Mouse (Mus musculus): Measurements from ENCODE around the gene Tiam2.

DNA sequence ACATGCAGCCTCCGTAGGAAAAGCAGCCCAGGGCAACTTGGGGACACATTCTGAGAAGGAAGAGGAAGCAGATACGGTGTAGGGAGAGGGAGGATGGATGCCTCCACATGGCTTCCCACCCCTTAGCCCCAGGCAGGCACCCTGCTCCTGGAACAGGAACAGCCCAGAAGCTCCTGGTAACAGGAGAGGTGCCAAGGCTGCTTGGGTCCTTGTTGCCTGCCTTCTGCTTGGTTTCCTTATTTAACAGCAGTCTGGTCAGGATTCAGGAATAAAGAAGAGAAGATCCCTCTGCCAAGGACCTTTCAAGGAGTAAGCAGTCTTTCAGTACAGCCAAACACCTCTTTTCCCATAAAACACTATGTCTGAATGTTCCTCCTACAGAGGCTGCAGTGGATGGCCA lies 169.2 kb downstream of the Tiam2 start:
- TF ChIP-seq POLR2A (IDR thresholded peaks at IDR 0.05; ENCODE audit: insufficient read depth, low read depth, low read length) (no peak), CTCF (IDR thresholded peaks at IDR 0.05; ENCODE audit: insufficient read depth, low read depth, low read length) (no peak)

All from olfactory bulb, adult 2 months (tissue).